Mouse (Mus musculus) hindbrain, embryonic 15.5 days (tissue): ENCODE results near the gene Tbc1d1. TPM values are rescaled to one million over a fixed set of nuclear protein-coding genes. Genes with fewer than 3 reads are reported as not detected.

ENCODE experiments used
- ATAC-seq: fragments of 200-750 bp; cut with Nextera tagmentation; 2 replicates; pipeline ENCODE4 v1.8.0; 2017; ENCODE audit warnings: low read depth, moderate number of reproducible peaks, moderate TSS enrichment; ENCODE audit not compliant: low FRiP score
- H3K27ac ChIP-seq: fragments of 300-500 bp; sonication (generic); replicated peaks from 2 replicates; pipeline ENCODE4 v1.5.1; 2015; ENCODE audit warnings: mild to moderate bottlenecking, inconsistent platforms
- H3K27me3 ChIP-seq: fragments of 300-500 bp; sonication (generic); 2 replicates; pipeline ENCODE4 v1.6.1; 2015; ENCODE audit warnings: control low read depth, inconsistent platforms
- H3K36me3 ChIP-seq: fragments of 300-500 bp; sonication (generic); 2 replicates; pipeline ENCODE4 v1.6.1; 2015; ENCODE audit warnings: control low read depth, inconsistent platforms
- H3K4me1 ChIP-seq: fragments of 300-500 bp; sonication (generic); replicated peaks from 2 replicates; pipeline ENCODE4 v1.6.1; 2015; ENCODE audit warnings: control low read depth, inconsistent platforms
- H3K4me2 ChIP-seq: fragments of 300-500 bp; sonication (generic); 2 replicates; pipeline ENCODE4 v1.6.1; 2015; ENCODE audit warnings: moderate library complexity, mild to moderate bottlenecking, inconsistent platforms
- H3K4me3 ChIP-seq: fragments of 300-500 bp; sonication (generic); 2 replicates; pipeline ENCODE4 v1.5.1; 2015; ENCODE audit warnings: mild to moderate bottlenecking, inconsistent platforms
- H3K9ac ChIP-seq: fragments of 300-500 bp; sonication (generic); 2 replicates; pipeline ENCODE4 v1.6.1; 2015; ENCODE audit warnings: inconsistent platforms
- H3K9me3 ChIP-seq: fragments of 300-500 bp; sonication (generic); 2 replicates; pipeline ENCODE4 v1.6.1; 2016; ENCODE audit warnings: control low read depth, inconsistent platforms
- WGBS: fragments of 180-500 bp; shearing (Covaris S2); methylation state at CpG from one replicate; pipeline ENCODE4 v1.1.7; 2015; 5-methylcytosine and 5-hydroxymethylcytosine counted together
- polyA plus RNA-seq: library from polyadenylated mRNA; unstranded; fragments of >200 nt; fragmentation: Nextera tagmentation; extraction: Ambion mirVana; gene quantifications from 2 replicates; pipeline ENCODE4 v1.2.1, GENCODE M21; 2015

Gene Tbc1d1
- polyA plus RNA-seq, 1 experiment from 2014 or later = 10.5 TPM

- no peak for ATAC-seq
- Histone ChIP-seq H3K27me3 (no peaks in the 10 kb centered on the region), H3K4me3 (no peak overlapping the region), H3K4me2 (no peak overlapping the region), H3K9me3 (no peaks in the 10 kb centered on the region), H3K9ac (no peak overlapping the region), H3K36me3 (no peaks in the 10 kb centered on the region), H3K4me1 (no peaks in the 10 kb centered on the region), H3K27ac (no peak overlapping the region)
- WGBS = 61% methylated on average over 5 of the region's 5 CpGs
Measured at GRCm38 (mm10) chr5:64212206-64212605, 56.1 kb downstream of the Tbc1d1 start.

- Histone ChIP-seq H3K27ac (no peak overlapping the region), H3K4me2 (no peak overlapping the region), H3K4me3 (no peak overlapping the region), H3K36me3 (no peaks in the 10 kb centered on the region), H3K9ac (no peak overlapping the region), H3K27me3 (no peaks in the 10 kb centered on the region), H3K4me1 (no peaks in the 10 kb centered on the region), H3K9me3 (no peaks in the 10 kb centered on the region)
- WGBS = 75% methylated on average over 3 of the region's 3 CpGs
- ATAC-seq = no peak
Measured at GRCm38 (mm10) chr5:64212619-64213018, 56.5 kb downstream of the Tbc1d1 start.

- Histone ChIP-seq H3K4me1 (no peaks in the 10 kb centered on the region), H3K4me3 (no peak overlapping the region), H3K9ac (no peak overlapping the region), H3K9me3 (no peaks in the 10 kb centered on the region), H3K27ac (no peak overlapping the region), H3K27me3 (no peaks in the 10 kb centered on the region), H3K4me2 (no peak overlapping the region), H3K36me3 (no peaks in the 10 kb centered on the region)
- no peak for ATAC-seq
- WGBS = 95% methylated on average over 5 of the region's 5 CpGs
Measured at GRCm38 (mm10) chr5:64215806-64216205, 59.7 kb downstream of the Tbc1d1 start.

GRCm38 (mm10) chr5:64216326-64216725 is 60.2 kb downstream of the Tbc1d1 start:
- Histone ChIP-seq H3K4me3 (no peak overlapping the region), H3K9me3 (no peaks in the 10 kb centered on the region), H3K4me1 (no peaks in the 10 kb centered on the region), H3K36me3 (no peaks in the 10 kb centered on the region), H3K4me2 (no peak overlapping the region), H3K27ac (no peak overlapping the region), H3K27me3 (no peaks in the 10 kb centered on the region), H3K9ac (no peak overlapping the region)
- no peak for ATAC-seq
- 87% methylated on average over 4 of the region's 4 CpGs for WGBS

GRCm38 (mm10) chr5:64217256-64217655 is 61.2 kb downstream of the Tbc1d1 start:
- no peak for ATAC-seq
- Histone ChIP-seq H3K4me3 (no peak overlapping the region), H3K4me1 (no peaks in the 10 kb centered on the region), H3K4me2 (no peak overlapping the region), H3K27me3 (no peaks in the 10 kb centered on the region), H3K9me3 (no peaks in the 10 kb centered on the region), H3K36me3 (no peaks in the 10 kb centered on the region), H3K27ac (no peak overlapping the region), H3K9ac (no peak overlapping the region)
- WGBS = 77% methylated on average over 8 of the region's 8 CpGs

- Histone ChIP-seq H3K4me3 (no peak overlapping the region), H3K9me3 (no peaks in the 10 kb centered on the region), H3K36me3 (no peaks in the 10 kb centered on the region), H3K4me2 (no peak overlapping the region), H3K27me3 (no peaks in the 10 kb centered on the region), H3K4me1 (no peaks in the 10 kb centered on the region), H3K9ac (no peak overlapping the region), H3K27ac (no peak overlapping the region)
- 81% methylated on average over 13 of the region's 13 CpGs for WGBS
- ATAC-seq = no peak
Measured at GRCm38 (mm10) chr5:64217816-64218602, 61.9 kb downstream of the Tbc1d1 start.

GRCm38 (mm10) chr5:64218603-64218999 is 62.5 kb downstream of the Tbc1d1 start:
- Histone ChIP-seq H3K4me3 (no peak overlapping the region), H3K9me3 (no peaks in the 10 kb centered on the region), H3K9ac (no peak overlapping the region), H3K4me1 (no peaks in the 10 kb centered on the region), H3K4me2 (no peak overlapping the region), H3K36me3 (no peaks in the 10 kb centered on the region), H3K27me3 (no peaks in the 10 kb centered on the region), H3K27ac (no peak overlapping the region)
- WGBS = 69% methylated on average over 7 of the region's 7 CpGs
- ATAC-seq = no peak

- H3K27ac ChIP-seq = no peak overlapping the region
- no peak overlapping the region for H3K4me2 ChIP-seq
- no peak overlapping the region for H3K9ac ChIP-seq
- H3K9me3 ChIP-seq = no peaks in the 10 kb centered on the region
- ATAC-seq = no peak
- no peaks in the 10 kb centered on the region for H3K27me3 ChIP-seq
- 97% methylated on average over 4 of the region's 4 CpGs for WGBS
- H3K36me3 ChIP-seq = no peaks in the 10 kb centered on the region
- H3K4me1 ChIP-seq = peaks cover 4% of the 10 kb centered on the region; the same call in 1 of the 2 replicates
- no peak overlapping the region for H3K4me3 ChIP-seq
Measured at GRCm38 (mm10) chr5:64220776-64221175, 64.7 kb downstream of the Tbc1d1 start.

GRCm38 (mm10) chr5:64224735-64225425 is 68.8 kb downstream of the Tbc1d1 start:
- Histone ChIP-seq H3K36me3 (no peaks in the 10 kb centered on the region), H3K9ac (no peak overlapping the region), H3K4me1 (peaks cover 8% of the 10 kb centered on the region; the same call in 1 of the 2 replicates), H3K4me2 (no peak overlapping the region), H3K9me3 (no peaks in the 10 kb centered on the region), H3K27me3 (no peaks in the 10 kb centered on the region), H3K27ac (no peak overlapping the region; the same call in 1 of the 2 replicates), H3K4me3 (no peak overlapping the region)
- ATAC-seq = no peak
- 59% methylated on average over 9 of the region's 9 CpGs for WGBS

GRCm38 (mm10) chr5:64228252-64228651 is 72.1 kb downstream of the Tbc1d1 start:
- no peak for ATAC-seq
- H3K27ac ChIP-seq = no peak overlapping the region
- H3K4me3 ChIP-seq = no peak overlapping the region
- H3K4me1 ChIP-seq = peaks cover 16% of the 10 kb centered on the region
- H3K9me3 ChIP-seq = no peaks in the 10 kb centered on the region
- no peak overlapping the region for H3K4me2 ChIP-seq
- H3K27me3 ChIP-seq = no peaks in the 10 kb centered on the region
- no peaks in the 10 kb centered on the region for H3K36me3 ChIP-seq
- WGBS = 78% methylated on average over 3 of the region's 3 CpGs
- no peak overlapping the region for H3K9ac ChIP-seq

- Histone ChIP-seq H3K27me3 (no peaks in the 10 kb centered on the region), H3K4me2 (peak overlapping the region; percentile 99), H3K9ac (peak overlapping the region; percentile 61; the same call in 1 of the 2 replicates), H3K4me1 (peaks cover 16% of the 10 kb centered on the region), H3K36me3 (no peaks in the 10 kb centered on the region), H3K27ac (no peak overlapping the region), H3K9me3 (no peaks in the 10 kb centered on the region), H3K4me3 (peak overlapping the region; percentile 68)
- ATAC-seq = no peak
- 48% methylated on average over 12 of the region's 12 CpGs for WGBS
Measured at GRCm38 (mm10) chr5:64229336-64229866, 73.3 kb downstream of the Tbc1d1 start.

- H3K9me3 ChIP-seq = no peaks in the 10 kb centered on the region
- H3K4me2 ChIP-seq = peak overlapping the region; percentile 99
- peak overlapping the region; percentile 61 for H3K9ac ChIP-seq
- no peaks in the 10 kb centered on the region for H3K36me3 ChIP-seq
- no peaks in the 10 kb centered on the region for H3K27me3 ChIP-seq
- H3K4me3 ChIP-seq = peak overlapping the region; percentile 68
- peak; percentile 89 for ATAC-seq
- WGBS = 1% methylated on average over 34 of the region's 48 CpGs
- peak overlapping the region; percentile 55 for H3K27ac ChIP-seq
- peaks cover 14% of the 10 kb centered on the region for H3K4me1 ChIP-seq
Measured at GRCm38 (mm10) chr5:64230061-64230466, 74.0 kb downstream of the Tbc1d1 start.
